Mouse (Mus musculus): ENCODE measurements around the gene Ublcp1. TPM values are rescaled to one million over a fixed set of nuclear protein-coding genes. Genes with fewer than 3 reads are reported as not detected.
"Not testable (repeated sequence)": the region's sequence is repeated elsewhere in the genome, so short reads cannot be mapped to it uniquely, and the experiment has no call there.

Ublcp1 gene
- polyA plus RNA-seq, 1 experiment, result 111 TPM

DNA sequence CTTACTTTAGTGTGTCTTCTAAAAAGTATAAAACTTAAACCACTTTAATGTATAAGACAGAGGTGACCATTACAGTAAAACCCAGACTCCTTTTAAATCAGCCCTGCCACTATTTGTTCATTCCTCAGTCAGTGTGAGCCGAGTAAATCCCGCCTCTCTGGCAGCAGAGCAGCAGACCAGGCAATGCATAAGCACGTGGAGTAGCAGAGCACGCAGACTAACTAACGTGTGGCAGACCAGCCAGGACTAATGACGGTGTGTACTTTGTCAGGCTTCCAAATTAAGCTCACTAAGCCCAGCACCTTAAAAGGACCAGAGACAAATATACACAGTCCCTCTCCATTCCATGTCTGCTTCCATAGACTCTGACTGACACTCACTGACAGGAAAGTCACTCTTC, 8.8 kb downstream of the Ublcp1 start:
- Histone ChIP-seq H3K4me1 (ENCODE audit: control insufficient read depth, insufficient read depth, low read length) (no peaks in the 10 kb centered on the region), H3K4me3 (replicated peaks; ENCODE audit: insufficient read depth, low read depth, low read length) (no peak overlapping the region), H3K27me3 (ENCODE audit: control insufficient read depth, insufficient read depth, low read length) (no peaks in the 10 kb centered on the region), H3K27ac (ENCODE audit: insufficient read depth, low read length) (no peak overlapping the region)
- no peak for DNase-seq
- no peak for TF ChIP-seq CTCF (IDR thresholded peaks at IDR 0.05; ENCODE audit: borderline replicate concordance, insufficient read depth, low read depth, low read length)
- TF ChIP-seq POLR2A (IDR thresholded peaks at IDR 0.05; ENCODE audit: borderline replicate concordance, insufficient read depth, low read length), result no peak
- WGBS, result 58% methylated on average over 6 of the region's 6 CpGs

DNA sequence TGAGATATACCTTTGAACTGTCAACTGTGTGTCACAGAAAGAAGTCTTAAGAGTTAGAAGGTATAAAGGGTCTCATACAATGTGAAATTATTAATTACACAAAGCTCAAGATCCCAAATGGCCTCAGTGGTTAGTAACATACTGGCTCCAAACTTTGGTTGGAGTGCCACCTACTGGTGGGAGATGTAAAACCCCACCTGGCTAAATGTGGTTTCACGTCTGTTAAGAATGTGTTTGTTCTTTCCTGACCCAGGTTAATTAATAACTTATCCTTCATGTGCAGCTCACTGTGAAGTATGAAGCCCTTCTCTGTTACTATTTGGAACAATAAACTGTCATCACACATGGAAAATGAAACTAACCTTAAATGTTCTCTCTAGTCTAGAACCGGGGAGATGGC, 16.9 kb downstream of the Ublcp1 start:
- Histone ChIP-seq H3K27me3 (ENCODE audit: control insufficient read depth, insufficient read depth, low read length) (no peaks in the 10 kb centered on the region), H3K4me1 (ENCODE audit: control insufficient read depth, insufficient read depth, low read length) (no peaks in the 10 kb centered on the region), H3K27ac (ENCODE audit: insufficient read depth, low read length) (no peak overlapping the region), H3K4me3 (replicated peaks; ENCODE audit: insufficient read depth, low read depth, low read length) (no peak overlapping the region)
- 61% methylated on average over 2 of the region's 2 CpGs for WGBS
- TF ChIP-seq POLR2A (IDR thresholded peaks at IDR 0.05; ENCODE audit: borderline replicate concordance, insufficient read depth, low read length) (no peak), CTCF (IDR thresholded peaks at IDR 0.05; ENCODE audit: borderline replicate concordance, insufficient read depth, low read depth, low read length) (peak; percentile 52; the same call in 1 of the 2 replicates)
- DNase-seq, result peak; percentile 10 to 40

DNA sequence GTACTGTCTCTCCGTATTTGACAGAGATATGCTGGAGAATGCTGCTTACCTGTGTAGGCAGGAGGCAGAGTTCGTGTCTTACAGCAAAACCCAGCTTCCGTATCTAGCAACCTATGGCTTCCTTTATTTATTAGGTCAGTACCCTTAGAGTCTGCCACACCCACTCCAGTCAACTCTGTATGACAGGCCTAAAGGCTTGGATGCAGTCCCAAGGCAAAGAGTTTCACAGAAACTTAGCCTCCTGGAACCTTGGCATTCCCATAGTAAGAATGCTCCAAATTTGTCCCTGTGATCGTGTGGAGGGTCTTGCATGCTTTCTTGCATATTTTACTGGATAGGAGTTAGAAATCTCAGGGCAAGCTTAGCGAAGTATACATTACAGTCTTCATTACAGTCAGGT, 18.3 kb downstream of the Ublcp1 start:
- 97% methylated on average over 5 of the region's 5 CpGs for WGBS
- not testable (repeated sequence) for H3K4me3 ChIP-seq (replicated peaks; ENCODE audit: insufficient read depth, low read depth, low read length); DNase-seq; H3K27me3 ChIP-seq (ENCODE audit: control insufficient read depth, insufficient read depth, low read length); H3K4me1 ChIP-seq (ENCODE audit: control insufficient read depth, insufficient read depth, low read length); H3K27ac ChIP-seq (ENCODE audit: insufficient read depth, low read length)

DNA sequence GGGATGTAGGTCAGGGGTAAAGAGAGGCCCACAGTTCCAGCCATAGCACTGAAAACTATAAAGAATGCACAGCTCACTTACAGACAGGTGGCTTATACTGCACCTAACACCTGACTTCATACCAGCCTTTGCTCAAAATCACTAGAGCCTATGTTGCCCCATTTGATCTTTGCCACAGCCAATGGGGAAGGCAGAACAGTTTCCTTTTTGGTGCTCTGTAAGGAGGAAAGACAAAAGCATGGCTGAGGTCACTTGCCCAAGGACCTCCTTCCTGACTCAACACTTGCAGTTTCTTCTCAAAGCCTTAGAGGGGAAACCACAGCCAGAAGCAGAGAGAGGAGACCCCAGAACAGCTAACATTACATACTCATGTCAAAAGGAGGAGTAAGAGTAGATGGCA, 19.3 kb downstream of the Ublcp1 start:
- H3K4me3 ChIP-seq (replicated peaks; ENCODE audit: insufficient read depth, low read depth, low read length), result no peak overlapping the region
- no peak for DNase-seq
- H3K27me3 ChIP-seq (ENCODE audit: control insufficient read depth, insufficient read depth, low read length), result no peaks in the 10 kb centered on the region
- no peak overlapping the region for H3K27ac ChIP-seq (ENCODE audit: insufficient read depth, low read length)
- TF ChIP-seq CTCF (IDR thresholded peaks at IDR 0.05; ENCODE audit: borderline replicate concordance, insufficient read depth, low read depth, low read length), result no peak
- no peak for TF ChIP-seq POLR2A (IDR thresholded peaks at IDR 0.05; ENCODE audit: borderline replicate concordance, insufficient read depth, low read length)
- H3K4me1 ChIP-seq (ENCODE audit: control insufficient read depth, insufficient read depth, low read length), result no peaks in the 10 kb centered on the region

DNA sequence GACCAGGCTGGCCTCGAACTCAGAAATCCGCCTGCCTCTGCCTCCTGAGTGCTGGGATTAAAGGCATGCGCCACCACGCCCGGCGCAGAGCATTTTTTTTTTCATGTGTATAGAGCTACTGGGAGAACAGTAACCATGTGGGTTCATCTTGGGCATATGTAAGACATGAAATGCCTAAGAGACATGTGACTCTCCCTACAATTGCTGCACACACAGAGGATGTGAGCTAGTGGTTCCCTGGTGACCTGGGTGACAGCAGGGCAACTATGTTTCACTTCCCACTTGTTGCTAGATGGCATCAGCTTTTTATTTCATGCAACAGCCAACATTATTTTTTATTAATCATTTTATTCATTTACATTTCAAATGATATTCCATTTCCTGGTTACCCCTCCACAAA, 32.5 kb downstream of the Ublcp1 start:
- 95% methylated on average over 6 of the region's 6 CpGs for WGBS
- Histone ChIP-seq H3K27ac (ENCODE audit: insufficient read depth, low read length) (no peak overlapping the region), H3K27me3 (ENCODE audit: control insufficient read depth, insufficient read depth, low read length) (no peaks in the 10 kb centered on the region), H3K4me1 (ENCODE audit: control insufficient read depth, insufficient read depth, low read length) (no peaks in the 10 kb centered on the region), H3K4me3 (replicated peaks; ENCODE audit: insufficient read depth, low read depth, low read length) (no peak overlapping the region)
- TF ChIP-seq CTCF (IDR thresholded peaks at IDR 0.05; ENCODE audit: borderline replicate concordance, insufficient read depth, low read depth, low read length), result no peak
- TF ChIP-seq POLR2A (IDR thresholded peaks at IDR 0.05; ENCODE audit: borderline replicate concordance, insufficient read depth, low read length), result no peak
- no peak for DNase-seq

DNA sequence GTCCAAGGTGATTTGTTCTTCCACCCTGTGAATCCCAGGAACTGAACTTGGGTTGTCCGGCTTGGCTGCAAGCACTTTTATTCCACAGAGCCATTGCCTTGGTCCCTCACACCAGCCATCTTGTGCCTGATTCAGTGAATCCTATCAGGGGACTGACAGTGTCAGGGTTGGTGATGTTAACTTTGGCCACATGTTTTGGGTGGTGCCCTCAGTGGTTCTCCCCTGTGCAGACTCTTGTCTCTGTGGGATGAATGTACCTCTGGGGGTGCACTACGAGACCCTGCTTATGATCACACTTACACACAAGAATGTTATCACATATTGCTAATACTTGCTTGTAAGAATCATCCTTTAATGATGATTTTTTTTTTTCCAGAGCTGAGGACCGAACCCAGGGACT, 40.3 kb downstream of the Ublcp1 start:
- H3K27ac ChIP-seq (ENCODE audit: insufficient read depth, low read length), result no peak overlapping the region
- DNase-seq, result no peak

DNA sequence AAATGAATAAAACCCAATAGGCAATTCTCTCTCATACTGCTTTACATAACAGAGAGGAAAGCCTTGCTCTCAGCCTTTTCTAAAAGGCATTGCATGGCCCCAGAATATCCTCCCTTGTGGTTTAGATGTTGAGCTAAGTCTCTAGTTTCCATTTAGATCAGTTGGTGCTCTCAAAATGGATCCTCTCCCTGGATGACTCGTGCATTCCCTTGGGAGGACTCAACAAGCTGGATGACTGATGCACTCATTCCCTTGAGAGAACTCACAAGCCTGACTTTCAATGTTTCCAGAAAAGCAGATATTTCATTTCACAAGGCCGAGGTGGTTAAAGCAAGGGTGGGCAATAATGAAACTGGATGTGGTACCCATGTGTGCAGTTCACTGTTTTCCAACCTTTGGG, 42.3 kb downstream of the Ublcp1 start:
- DNase-seq, result no peak
- H3K27ac ChIP-seq (ENCODE audit: insufficient read depth, low read length), result no peak overlapping the region
- H3K4me3 ChIP-seq (replicated peaks; ENCODE audit: insufficient read depth, low read depth, low read length), result no peak overlapping the region
- TF ChIP-seq POLR2A (IDR thresholded peaks at IDR 0.05; ENCODE audit: borderline replicate concordance, insufficient read depth, low read length) (no peak), CTCF (IDR thresholded peaks at IDR 0.05; ENCODE audit: borderline replicate concordance, insufficient read depth, low read depth, low read length) (no peak)
- H3K27me3 ChIP-seq (ENCODE audit: control insufficient read depth, insufficient read depth, low read length), result no peaks in the 10 kb centered on the region
- H3K4me1 ChIP-seq (ENCODE audit: control insufficient read depth, insufficient read depth, low read length), result no peaks in the 10 kb centered on the region
- 82% methylated on average over 2 of the region's 2 CpGs for WGBS

More for the DNA sequence above, 40.3 kb downstream of the Ublcp1 start:
- WGBS, result 89% methylated on average over 3 of the region's 3 CpGs
- no peaks in the 10 kb centered on the region for H3K27me3 ChIP-seq (ENCODE audit: control insufficient read depth, insufficient read depth, low read length)
- H3K4me3 ChIP-seq (replicated peaks; ENCODE audit: insufficient read depth, low read depth, low read length), result no peak overlapping the region
- TF ChIP-seq POLR2A (IDR thresholded peaks at IDR 0.05; ENCODE audit: borderline replicate concordance, insufficient read depth, low read length), result no peak
- H3K4me1 ChIP-seq (ENCODE audit: control insufficient read depth, insufficient read depth, low read length), result no peaks in the 10 kb centered on the region

DNA sequence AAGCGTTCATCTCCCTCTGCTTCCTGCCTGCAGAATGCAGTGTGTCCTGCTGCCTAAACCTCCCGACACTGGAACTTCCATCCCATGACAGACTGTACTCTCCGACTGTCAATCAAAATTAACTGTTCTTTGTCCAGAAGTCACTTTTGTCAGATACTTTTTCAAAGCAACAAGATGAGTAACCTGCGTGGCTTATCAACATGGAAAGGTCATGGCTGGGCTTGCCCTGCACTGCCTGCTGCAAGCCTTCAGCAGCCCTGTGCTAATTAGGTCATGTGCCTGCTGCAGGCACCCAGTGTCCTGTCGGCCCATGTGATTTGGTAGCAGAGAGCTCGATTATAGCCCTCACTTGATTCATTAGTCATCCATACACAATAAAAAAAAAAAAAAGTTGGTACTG, 44.7 kb downstream of the Ublcp1 start:
- TF ChIP-seq POLR2A (IDR thresholded peaks at IDR 0.05; ENCODE audit: borderline replicate concordance, insufficient read depth, low read length), result no peak
- TF ChIP-seq CTCF (IDR thresholded peaks at IDR 0.05; ENCODE audit: borderline replicate concordance, insufficient read depth, low read depth, low read length), result no peak
- WGBS, result 73% methylated on average over 6 of the region's 6 CpGs
- Histone ChIP-seq H3K4me1 (ENCODE audit: control insufficient read depth, insufficient read depth, low read length) (no peaks in the 10 kb centered on the region), H3K27ac (ENCODE audit: insufficient read depth, low read length) (no peak overlapping the region), H3K4me3 (replicated peaks; ENCODE audit: insufficient read depth, low read depth, low read length) (no peak overlapping the region), H3K27me3 (ENCODE audit: control insufficient read depth, insufficient read depth, low read length) (no peaks in the 10 kb centered on the region)
- DNase-seq, result no peak

DNA sequence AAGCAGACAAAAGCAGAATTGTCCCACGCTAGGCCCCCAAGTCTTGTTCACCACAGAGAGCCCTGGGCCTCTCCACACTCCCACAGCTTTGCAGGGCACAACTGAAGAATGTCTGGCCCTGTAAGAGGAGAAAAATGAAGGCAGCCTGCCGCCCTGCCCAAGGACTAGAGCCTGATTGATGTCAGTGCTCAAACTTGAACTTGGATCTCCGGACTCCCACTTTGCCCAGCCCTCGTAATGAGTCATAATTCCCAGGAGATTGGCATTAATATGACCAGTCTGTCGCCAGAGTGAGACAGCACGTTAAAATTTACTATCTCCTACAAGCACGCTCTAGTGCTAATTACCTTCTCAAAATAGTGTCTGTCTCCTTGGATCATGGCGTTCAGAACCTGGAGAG, 45.3 kb downstream of the Ublcp1 start:
- Histone ChIP-seq H3K4me1 (ENCODE audit: control insufficient read depth, insufficient read depth, low read length) (no peaks in the 10 kb centered on the region), H3K27me3 (ENCODE audit: control insufficient read depth, insufficient read depth, low read length) (no peaks in the 10 kb centered on the region), H3K27ac (ENCODE audit: insufficient read depth, low read length) (no peak overlapping the region), H3K4me3 (replicated peaks; ENCODE audit: insufficient read depth, low read depth, low read length) (no peak overlapping the region)
- WGBS, result 74% methylated on average over 8 of the region's 8 CpGs
- TF ChIP-seq CTCF (IDR thresholded peaks at IDR 0.05; ENCODE audit: borderline replicate concordance, insufficient read depth, low read depth, low read length) (no peak), POLR2A (IDR thresholded peaks at IDR 0.05; ENCODE audit: borderline replicate concordance, insufficient read depth, low read length) (no peak)
- no peak for DNase-seq

Data from cerebellum, adult 2 months (tissue).